Mouse (Mus musculus) thymus, postnatal 0 days (tissue): ENCODE results near the gene Egfem1. TPM values are rescaled to one million over a fixed set of nuclear protein-coding genes. Genes with fewer than 3 reads are reported as not detected.

ENCODE experiments used
- DNase-seq: peaks from one replicate; pipeline ENCODE4 v3.0.0-alpha.2; 2015; ENCODE audit warnings: low spot score
- polyA plus RNA-seq: library from polyadenylated mRNA; unstranded; fragments of >200 nt; fragmentation: Nextera tagmentation; extraction: Ambion mirVana; gene quantifications from 2 replicates; pipeline ENCODE4 v1.2.1, GENCODE M21; 2015

The Egfem1 gene
- polyA plus RNA-seq, 1 experiment from 2014 or later: not detected

GRCm38 (mm10) chr3:29293230-29293629, 211.4 kb downstream of the Egfem1 start:
- DNase-seq: no peak

- DNase-seq: no peak
Measured at GRCm38 (mm10) chr3:29342223-29342791, 260.5 kb downstream of the Egfem1 start.

- no peak for DNase-seq
Measured at GRCm38 (mm10) chr3:29345805-29346204, 264.0 kb downstream of the Egfem1 start.

GRCm38 (mm10) chr3:29366907-29367306, 285.1 kb downstream of the Egfem1 start:
- no peak for DNase-seq

- no peak for DNase-seq
Measured at GRCm38 (mm10) chr3:29370519-29370918, 288.7 kb downstream of the Egfem1 start.

GRCm38 (mm10) chr3:29381255-29381654, 299.4 kb downstream of the Egfem1 start:
- DNase-seq: no peak

- no peak for DNase-seq
Measured at GRCm38 (mm10) chr3:29399064-29399463, 317.2 kb downstream of the Egfem1 start.

GRCm38 (mm10) chr3:29421634-29422033, 339.8 kb downstream of the Egfem1 start:
- no peak for DNase-seq

- no peak for DNase-seq
Measured at GRCm38 (mm10) chr3:29432109-29433091, 350.6 kb downstream of the Egfem1 start.

GRCm38 (mm10) chr3:29443024-29443423, 361.2 kb downstream of the Egfem1 start:
- DNase-seq: no peak

GRCm38 (mm10) chr3:29444661-29445060, 362.8 kb downstream of the Egfem1 start:
- no peak for DNase-seq

- DNase-seq: no peak
Measured at GRCm38 (mm10) chr3:29446081-29446480, 364.3 kb downstream of the Egfem1 start.

GRCm38 (mm10) chr3:29448829-29449406, 367.1 kb downstream of the Egfem1 start:
- DNase-seq: no peak

- DNase-seq: no peak
Measured at GRCm38 (mm10) chr3:29498211-29498610, 416.4 kb downstream of the Egfem1 start.

GRCm38 (mm10) chr3:29499188-29499587, 417.4 kb downstream of the Egfem1 start:
- no peak for DNase-seq

GRCm38 (mm10) chr3:29525298-29525962, 443.6 kb downstream of the Egfem1 start:
- DNase-seq: no peak

- no peak for DNase-seq
Measured at GRCm38 (mm10) chr3:29525963-29526301, 444.1 kb downstream of the Egfem1 start.

- no peak for DNase-seq
Measured at GRCm38 (mm10) chr3:29539211-29539610, 457.4 kb downstream of the Egfem1 start.

- no peak for DNase-seq
Measured at GRCm38 (mm10) chr3:29539902-29540301, 458.1 kb downstream of the Egfem1 start.

- DNase-seq: no peak
Measured at GRCm38 (mm10) chr3:29541477-29542079, 459.8 kb downstream of the Egfem1 start.

- no peak for DNase-seq
Measured at GRCm38 (mm10) chr3:29544056-29544455, 462.2 kb downstream of the Egfem1 start.
